Mouse (Mus musculus) embryo, embryonic 9.5 days (tissue): ENCODE measurements around the gene Otud7a.
"Not testable (repeated sequence)": the region's sequence is repeated elsewhere in the genome, so short reads cannot be mapped to it uniquely, and the experiment has no call there.

ENCODE experiments used
- DNase-seq: peaks from one replicate; pipeline ENCODE4 v3.0.0-alpha.2; 2017; ENCODE audit errors: extremely low spot score

Gene Otud7a

GRCm38 (mm10) chr7:63558918-63559317 lies 114.4 kb downstream of the Otud7a start:
- DNase-seq: no peak

- no peak for DNase-seq
Observed at GRCm38 (mm10) chr7:63559679-63560078, 115.1 kb downstream of the Otud7a start.

GRCm38 (mm10) chr7:63583310-63583709 lies 138.8 kb downstream of the Otud7a start:
- no peak for DNase-seq

GRCm38 (mm10) chr7:63586184-63586870 lies 141.8 kb downstream of the Otud7a start:
- no peak for DNase-seq

GRCm38 (mm10) chr7:63590305-63590704 lies 145.8 kb downstream of the Otud7a start:
- no peak for DNase-seq

DNA sequence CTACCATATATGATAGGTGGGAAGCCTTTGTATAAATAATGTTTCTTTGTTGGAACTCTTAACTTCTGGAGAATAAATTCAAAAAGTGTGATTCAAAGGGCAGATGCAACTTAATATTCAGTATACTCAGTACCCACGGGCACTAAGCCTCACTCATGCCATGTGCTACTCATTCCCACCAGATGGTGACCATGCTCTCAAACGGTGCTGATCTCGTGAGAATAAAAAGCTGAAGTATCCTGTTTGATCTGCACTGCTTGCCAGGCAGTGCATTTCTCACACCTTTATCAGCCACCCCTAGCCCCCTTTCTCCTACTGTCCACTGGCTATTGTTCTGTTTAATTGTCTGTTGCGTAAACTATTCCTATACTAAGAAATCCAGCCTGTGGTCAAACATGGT lies 146.8 kb downstream of the Otud7a start:
- DNase-seq: no peak

- no peak for DNase-seq
Observed at GRCm38 (mm10) chr7:63592061-63592460, 147.5 kb downstream of the Otud7a start.

- DNase-seq: no peak
Observed at GRCm38 (mm10) chr7:63604827-63605226, 160.3 kb downstream of the Otud7a start.

- no peak for DNase-seq
Observed at GRCm38 (mm10) chr7:63617018-63617417, 172.5 kb downstream of the Otud7a start.

DNA sequence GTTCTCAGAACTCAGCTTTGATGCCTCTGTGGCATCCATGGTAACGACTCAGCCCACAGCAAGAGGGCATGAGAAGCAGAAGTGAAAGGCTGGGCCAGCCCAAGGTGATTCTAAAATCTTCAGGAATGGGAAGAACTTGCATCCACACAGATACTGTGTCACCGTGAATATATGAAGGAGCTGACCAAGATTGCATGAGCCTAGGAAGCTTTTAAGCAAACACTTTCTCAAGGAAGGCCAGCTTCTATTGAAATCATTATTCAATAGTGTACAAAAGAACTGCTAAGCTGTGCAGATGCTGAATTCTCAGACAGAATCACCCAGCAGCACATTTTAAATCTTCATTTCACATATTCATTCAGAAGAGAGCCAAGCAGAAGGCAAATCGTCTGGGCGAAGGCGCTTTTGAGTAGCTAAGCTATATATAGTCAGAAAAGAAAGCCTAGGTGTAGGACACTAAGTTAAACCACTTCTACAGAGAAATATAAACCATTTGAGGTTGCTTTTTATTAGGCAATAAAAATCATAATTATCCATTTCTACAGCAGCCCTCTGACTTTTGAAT lies 176.3 kb downstream of the Otud7a start:
- no peak for DNase-seq

DNA sequence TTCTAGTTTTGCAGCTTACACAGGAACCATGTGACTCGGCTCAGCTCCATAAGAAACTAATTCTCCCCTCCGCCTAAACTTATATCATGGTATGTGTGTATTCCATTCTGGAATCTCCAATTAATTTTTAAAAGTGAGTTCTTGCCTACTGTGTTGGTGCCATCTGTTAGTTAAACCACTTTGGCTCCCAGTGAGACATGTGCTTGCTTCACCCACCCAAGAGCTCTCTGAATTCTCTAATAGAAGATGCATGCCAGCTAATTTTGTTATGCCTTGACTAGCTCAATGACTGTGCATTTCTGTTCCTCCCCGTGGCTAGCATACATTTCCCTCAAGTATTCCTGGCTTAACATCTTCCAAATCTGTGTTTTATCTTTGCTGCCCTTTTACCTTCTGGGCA lies 193.1 kb downstream of the Otud7a start:
- no peak for DNase-seq

DNA sequence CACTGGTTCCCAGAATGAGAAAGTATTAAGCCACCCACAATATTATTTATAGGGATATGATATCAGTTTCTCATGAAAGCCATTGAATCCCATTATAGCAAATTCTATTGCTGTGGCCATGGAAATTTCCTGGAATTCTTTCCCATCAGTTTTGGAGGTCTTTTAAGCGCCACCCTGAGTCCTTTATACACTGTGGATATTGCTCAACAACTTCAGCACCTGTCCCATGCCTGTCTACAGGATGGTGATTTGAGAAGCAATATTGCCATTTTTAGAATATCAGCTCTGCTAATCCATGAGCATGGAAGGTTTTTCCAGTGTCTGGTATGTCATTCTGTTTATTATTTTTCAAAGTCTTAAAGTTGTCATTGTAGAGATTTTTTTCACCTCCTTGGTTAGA lies 199.5 kb downstream of the Otud7a start:
- DNase-seq: no peak

DNA sequence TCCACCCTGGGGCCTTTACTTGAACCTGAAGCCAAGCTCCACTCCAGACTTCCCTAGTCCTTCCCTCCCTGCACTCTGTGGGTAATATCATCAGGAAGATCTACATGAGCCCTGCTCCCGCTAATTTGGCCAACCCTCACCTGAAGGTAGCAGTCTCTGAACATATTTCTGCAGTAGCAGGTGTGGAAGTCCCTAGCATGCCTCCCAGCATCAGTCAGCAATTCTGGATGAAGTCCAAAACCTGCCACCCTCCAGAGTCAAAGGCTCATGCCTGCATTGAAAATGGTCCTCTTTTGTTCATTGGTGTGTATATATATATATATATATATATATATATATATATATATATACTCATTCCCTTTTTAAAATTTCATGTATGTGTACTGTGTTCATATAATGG lies 202.6 kb downstream of the Otud7a start:
- no peak for DNase-seq

- no peak for DNase-seq
Observed at GRCm38 (mm10) chr7:63660261-63660660, 215.7 kb downstream of the Otud7a start.

GRCm38 (mm10) chr7:63662757-63663156 lies 218.2 kb downstream of the Otud7a start:
- no peak for DNase-seq

GRCm38 (mm10) chr7:63665496-63665895 lies 220.9 kb downstream of the Otud7a start:
- no peak for DNase-seq

DNA sequence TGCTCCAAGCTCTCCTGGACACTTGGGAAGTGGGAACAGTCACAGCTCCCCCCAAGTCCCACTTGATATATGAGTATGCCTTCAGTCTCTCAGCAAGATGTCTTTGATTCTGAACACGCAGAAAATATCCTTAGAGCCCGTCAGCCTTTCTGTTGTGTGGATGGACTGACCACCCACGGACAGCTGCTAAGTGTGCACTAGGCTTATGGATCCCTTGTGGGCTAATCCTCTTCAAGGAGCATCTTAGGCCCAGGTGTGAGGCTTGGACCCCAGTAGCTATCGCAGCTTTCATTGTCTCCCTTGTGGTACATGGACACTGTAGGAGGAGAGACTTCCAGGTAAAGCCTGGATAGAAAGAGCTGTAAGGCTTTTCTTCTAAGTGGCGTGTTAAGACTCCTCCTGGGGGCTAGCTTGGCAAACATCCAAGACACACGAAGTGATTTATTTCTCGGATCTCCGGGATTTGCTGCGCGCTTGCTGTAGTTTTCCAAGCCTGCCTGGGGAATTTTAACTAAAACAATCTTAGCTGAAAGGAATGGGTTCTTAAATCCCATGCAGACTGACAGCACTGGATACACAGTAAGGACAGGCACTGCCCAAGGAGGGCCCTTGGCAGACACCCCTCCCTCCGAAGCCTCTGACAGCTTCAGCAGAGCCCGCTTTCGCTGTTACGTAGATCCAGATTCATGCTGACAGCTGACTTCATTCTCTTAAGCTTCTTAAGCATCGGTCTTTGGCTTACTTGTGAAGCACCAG lies 223.6 kb downstream of the Otud7a start:
- DNase-seq: no peak

DNA sequence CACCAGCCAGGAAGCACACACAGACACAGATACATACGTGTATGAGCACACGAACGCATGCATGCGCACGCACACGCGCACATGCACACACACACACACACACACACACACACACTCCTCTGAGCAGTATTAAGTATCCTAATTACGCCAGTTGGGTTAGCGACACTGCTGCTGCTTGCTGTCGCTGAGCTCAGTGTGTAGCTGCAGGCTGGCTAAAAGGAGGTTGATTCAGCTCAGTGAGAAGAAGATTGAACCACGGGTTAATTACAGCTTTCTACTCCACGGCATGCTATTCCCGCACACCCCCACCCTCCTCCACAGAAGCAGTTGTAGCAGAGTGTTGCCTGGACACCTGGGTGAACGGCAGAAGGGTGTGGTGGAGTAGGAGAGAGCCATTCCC lies 224.4 kb downstream of the Otud7a start:
- no peak for DNase-seq

- not testable (repeated sequence) for DNase-seq
Observed at GRCm38 (mm10) chr7:63670911-63671310, 226.4 kb downstream of the Otud7a start.

GRCm38 (mm10) chr7:63671904-63672303 lies 227.4 kb downstream of the Otud7a start:
- DNase-seq: peak; percentile 59

- DNase-seq: no peak
Observed at GRCm38 (mm10) chr7:63676631-63677030, 232.1 kb downstream of the Otud7a start.

DNA sequence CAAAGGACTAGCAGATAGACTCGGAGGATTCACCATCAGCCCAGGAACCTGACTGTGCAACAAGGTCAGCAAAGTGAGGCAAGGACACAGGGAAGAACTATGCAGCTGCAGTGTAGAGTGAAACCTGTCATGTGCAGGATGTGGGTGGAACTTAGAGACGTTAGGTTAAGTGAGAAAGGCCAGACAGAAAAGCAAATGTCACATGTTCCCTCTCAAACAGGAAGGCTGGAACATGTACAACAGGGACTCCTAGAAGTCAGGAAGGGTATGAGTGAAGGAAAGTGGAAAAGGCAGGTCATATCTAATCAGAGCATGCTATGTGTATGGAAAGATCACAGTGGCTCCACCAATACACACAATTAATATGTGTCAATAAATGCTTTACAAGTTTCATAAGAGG lies 232.6 kb downstream of the Otud7a start:
- DNase-seq: no peak

GRCm38 (mm10) chr7:63687056-63687455 lies 242.5 kb downstream of the Otud7a start:
- DNase-seq: no peak
